Mouse (Mus musculus) cerebellum, adult 8-10 months (tissue): ENCODE data around the gene 1110065P20Rik.

Experiments used
- DNase-seq: peaks from one replicate; pipeline ENCODE4 v3.0.0; 2022

1110065P20Rik gene

DNA sequence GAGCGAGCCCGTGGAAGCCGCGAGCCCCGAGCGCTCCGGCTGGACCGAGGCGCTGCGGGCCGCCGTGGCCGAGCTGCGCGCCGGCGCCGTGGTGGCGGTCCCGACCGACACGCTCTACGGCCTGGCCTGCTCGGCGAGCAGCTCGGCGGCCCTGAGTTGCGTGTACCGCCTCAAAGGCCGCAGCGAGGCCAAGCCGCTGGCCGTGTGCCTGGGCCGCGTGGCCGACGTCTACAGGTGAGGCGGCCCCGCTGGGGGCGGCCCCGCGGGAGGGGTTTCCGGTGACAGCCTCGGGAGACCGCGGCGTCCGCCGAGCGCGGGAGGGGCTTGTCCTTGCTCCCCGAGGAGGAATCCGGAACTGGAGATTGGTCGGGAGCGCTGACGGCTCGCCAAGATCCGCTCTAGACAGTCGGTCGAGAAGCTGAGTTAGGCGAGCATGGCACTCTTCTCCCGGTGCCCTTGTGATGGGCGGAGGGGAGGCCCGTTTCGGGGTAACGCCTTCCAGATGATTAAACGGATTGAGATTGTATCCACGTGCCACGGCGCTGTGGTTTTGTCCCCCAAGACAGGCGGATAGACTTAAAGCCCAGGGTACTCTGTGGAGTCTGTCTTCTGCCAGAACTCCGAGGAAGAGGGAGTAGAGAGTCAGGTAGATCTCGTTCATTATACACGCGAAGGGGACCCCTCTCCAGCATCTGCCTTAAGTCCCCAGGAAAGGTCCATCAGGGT lies at the start of gene 1110065P20Rik:
TSS of gene 1110065P20Rik (minus strand) at position 264 of the 726 bp plus-strand sequence.
- DNase-seq = peak; percentile 64

DNA sequence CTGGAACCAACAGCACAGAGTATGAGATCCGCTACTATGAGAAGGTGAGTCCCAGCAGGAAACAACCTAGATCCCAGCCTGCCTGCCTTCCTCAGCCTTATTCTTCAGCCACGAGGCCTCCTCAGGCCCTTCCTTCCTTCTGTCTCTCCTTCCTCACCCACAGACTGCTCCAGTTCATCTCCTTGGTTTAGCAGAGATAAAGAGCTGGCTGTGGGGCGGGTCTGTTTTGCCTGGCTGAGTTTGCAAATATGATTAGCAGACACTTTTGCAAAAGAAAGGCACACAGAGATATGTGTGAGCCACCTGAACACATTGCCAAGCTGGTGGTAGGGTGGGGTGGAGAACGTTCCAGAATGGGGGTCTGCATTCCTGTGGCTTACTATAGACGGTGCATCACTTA lies 48.9 kb upstream of the 1110065P20Rik start:
- DNase-seq = no peak

DNA sequence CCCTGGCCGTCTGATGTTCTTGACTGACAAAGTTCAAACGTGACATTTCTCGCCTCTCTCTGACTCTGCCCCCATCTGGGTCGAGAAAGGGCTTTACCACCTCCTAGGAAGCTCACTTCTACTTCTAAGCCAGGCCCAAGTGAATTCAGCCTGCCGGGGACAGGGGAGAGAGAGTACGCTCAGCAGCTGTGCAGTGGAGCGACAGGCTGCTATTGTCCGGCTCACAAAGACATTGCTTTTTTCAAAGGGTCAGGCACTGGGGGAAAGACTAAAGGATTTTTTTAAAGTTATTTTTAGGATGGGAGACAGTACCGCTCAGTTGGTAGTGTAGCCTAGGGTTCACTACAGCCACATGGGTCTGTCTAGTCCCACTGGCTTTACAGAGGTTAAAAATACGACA lies 47.4 kb upstream of the 1110065P20Rik start:
- DNase-seq = no peak

DNA sequence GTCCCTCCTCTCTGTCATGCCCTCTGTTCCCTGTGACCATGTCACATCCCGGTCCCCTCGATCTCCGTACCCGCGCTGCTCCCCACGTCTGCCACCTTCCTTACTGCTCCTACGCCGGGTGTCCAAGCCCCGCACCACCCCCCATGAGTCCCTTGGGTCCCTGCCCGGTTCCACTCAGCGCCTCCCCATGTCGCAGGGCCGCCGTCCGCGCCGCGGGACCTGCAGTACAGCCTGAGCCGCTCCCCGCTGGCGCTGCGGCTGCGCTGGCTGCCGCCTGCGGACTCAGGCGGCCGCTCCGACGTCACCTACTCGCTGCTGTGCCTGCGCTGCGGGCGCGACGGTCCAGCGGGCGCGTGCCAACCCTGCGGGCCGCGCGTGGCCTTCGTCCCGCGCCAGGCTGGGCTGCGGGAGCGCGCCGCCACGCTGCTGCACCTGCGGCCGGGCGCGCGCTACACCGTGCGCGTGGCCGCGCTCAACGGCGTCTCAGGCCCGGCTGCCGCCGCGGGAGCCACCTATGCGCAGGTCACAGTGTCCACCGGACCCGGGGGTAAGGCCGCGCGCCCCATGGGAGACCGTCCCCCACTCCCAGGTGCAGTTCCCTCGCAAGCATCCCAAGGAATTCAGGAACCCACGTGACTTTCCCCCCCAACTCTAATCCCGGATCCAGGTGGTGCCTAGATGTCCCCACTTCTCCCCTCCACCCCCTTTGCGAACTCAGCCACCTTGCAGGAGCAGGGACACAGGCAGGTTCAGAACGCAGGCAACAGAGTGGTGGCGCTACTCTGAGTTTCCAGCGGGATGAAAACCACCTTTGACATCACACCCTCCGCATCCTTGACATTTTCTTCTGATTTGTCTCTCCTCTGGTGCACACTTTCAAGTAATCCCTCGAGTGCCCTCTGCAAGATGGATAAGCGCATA lies 43.8 kb upstream of the 1110065P20Rik start:
- DNase-seq = peak; percentile 75

DNA sequence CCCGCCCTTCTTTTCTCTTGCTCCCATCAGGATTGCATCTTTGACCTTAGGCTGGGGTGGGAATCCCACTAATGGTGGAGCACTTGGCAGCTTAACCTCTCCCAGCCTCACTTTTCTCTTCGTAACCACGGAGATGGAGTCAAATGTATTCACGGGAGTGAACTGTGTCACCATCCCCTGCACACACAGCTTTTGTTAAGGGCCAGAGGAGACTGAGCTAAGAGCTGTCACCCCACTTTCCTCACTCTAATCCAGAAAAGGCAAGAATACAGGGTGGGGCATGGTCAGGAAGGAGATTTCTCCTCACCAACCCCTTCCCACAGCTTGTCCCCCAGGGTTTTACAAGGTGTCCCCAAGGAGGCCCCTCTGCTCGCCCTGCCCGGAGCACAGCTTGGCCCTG lies 42.8 kb upstream of the 1110065P20Rik start:
- peak; percentile 17 for DNase-seq

DNA sequence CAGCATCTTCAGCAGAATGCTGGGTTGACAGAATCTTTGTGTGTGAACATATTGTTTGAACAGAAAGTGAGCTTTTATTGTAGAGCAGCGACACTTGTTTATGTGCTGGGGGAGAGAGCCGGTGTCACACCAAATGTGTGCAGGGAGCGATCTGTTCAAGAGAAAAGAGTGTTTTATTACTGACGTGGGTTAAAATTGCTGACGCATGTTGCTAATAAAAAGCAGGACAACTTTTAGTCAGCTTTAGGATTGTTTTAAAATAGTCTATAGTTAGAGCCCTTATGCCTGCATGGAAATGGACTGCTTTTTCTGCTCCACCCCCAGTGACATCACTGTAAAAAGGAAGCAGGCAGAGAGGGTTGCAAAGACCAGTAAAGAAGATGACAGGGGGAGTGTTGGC lies 39.8 kb upstream of the 1110065P20Rik start:
- DNase-seq = no peak

DNA sequence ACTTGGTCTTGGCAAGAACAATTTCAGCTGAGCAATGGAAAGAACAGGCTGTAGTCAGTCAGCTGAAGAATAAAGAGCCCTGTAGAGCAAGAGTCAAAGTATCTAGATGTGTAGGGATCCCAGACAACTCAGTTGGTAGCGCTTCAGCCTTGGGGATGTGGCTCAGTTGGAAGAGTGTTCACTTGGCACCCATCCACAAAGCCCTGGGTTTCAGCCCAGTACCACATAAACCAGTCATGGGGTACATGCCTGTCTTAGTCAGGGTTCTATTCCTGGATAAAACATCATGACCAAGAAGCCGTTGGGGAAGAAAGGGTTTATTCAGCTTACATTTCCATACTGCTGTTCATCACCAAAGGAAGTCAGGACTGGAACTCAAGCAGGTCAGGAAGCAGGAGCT lies 38.9 kb upstream of the 1110065P20Rik start:
- no peak for DNase-seq

DNA sequence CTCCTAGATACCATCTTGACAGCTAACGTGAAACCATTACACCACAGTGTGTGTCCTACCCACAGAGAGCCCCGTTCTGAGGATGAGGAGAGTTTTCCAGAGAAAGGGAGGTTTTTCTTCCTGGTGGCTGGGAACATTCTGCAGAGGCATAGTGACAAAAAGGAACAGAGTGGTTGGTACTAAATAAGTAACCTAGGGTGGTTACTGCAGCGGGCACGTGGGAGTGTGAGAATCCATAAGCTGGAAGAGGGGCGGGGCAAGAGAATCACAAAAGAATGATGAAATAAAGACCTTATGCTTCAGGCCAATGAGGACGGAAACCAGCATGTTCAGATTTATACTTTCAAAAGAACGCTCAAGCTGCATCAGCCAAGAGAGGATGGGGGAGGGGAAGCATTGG lies 37.7 kb upstream of the 1110065P20Rik start:
- no peak for DNase-seq

DNA sequence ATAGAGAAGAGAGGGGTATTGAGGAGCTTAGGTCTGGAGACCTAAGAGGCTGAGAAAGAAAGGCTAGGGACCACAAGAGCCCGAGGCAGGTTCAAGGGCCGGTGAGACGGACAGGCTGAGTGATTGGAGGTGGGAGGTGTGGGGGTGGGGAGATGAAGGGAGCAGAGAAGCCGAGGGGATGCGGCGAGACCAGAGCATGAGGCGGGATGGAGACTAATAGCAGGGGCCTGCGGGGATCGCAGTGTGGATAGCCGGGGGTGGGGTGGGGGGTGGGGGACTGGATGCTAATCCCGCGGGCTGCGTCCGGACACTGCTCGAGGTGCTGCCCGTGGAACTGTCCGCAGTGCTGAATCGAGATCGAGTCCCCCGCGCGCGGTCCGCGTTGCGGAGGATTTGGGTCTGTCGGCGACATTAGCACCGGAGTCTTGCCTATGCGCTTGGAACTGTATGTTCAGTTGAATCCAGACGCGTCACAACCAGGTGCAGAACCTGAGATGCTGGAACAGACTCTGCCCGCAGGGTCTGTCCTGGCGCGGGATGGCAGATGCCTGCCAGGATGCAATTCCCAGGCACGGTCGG lies 31.2 kb upstream of the 1110065P20Rik start:
- DNase-seq = no peak

DNA sequence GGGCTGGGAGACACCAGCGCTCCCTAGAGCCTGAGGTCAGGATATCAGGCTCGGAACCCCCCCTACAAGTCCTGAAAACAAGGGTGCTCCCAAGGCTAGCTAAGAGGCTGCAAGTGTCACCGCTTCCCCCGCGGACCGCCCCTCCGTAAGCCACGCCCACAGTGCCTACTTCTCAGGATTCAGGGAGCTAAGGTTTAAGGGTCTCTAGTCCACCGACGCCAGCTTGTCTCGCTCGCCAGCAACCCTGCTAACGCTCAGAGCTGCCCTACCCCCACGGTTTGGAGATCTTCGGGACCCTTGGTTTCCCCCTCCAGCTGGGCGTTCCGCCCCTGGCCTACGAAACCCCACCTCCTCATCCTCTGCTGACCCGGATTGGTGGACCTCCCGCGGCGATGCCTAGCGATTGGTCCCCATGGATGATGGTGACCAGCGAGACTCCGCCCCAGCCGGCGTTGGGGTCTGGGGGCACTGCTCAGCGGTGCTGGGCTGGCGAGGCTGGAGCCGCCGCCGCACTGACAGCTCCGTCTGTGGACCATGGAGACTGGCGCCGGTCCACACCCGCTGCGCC lies 30.4 kb upstream of the 1110065P20Rik start:
- peak; percentile 46 for DNase-seq

DNA sequence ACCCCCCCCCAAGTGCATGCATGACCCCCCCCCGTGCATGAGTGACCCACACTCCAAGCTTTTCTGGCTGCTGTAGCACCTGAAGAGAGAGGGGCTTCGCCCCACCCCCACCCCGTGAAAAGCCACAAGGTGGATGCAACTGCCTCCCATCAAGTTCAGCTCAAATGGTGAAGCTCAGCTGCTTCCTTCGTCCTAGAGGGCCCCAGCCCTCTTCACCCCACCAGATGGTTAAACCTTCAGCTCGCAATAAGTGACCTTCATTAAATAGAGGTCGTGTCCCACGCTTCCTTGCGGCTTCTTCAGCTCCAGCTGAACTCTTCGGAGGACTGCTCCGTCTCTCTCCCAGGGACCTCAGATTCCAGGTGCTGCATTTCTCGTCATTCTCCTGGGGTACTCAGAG lies 29.6 kb upstream of the 1110065P20Rik start, which contains the start of gene Epha10:
TSS of gene Epha10 (plus strand) at position 301 of the 400 bp plus-strand sequence.
- DNase-seq = no peak

DNA sequence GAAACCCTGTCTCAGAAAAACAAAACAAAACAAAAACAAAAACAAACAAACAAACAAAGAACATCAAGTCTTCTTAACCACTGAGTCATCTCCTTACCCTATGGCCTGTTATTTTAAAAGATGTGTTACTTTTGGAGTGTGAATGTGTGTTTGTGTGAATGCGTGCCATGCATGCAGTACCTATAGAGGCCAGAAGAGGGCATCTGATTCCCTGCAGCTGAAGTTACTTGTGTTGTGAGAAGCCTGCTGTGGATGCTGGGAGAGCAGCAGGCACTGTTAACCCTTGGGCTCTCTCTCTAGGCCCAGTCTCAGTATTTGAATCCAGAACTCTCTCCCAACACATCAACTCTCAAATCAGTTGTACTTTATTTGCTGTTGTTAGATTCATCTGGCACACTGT lies 21.7 kb upstream of the 1110065P20Rik start:
- no peak for DNase-seq

DNA sequence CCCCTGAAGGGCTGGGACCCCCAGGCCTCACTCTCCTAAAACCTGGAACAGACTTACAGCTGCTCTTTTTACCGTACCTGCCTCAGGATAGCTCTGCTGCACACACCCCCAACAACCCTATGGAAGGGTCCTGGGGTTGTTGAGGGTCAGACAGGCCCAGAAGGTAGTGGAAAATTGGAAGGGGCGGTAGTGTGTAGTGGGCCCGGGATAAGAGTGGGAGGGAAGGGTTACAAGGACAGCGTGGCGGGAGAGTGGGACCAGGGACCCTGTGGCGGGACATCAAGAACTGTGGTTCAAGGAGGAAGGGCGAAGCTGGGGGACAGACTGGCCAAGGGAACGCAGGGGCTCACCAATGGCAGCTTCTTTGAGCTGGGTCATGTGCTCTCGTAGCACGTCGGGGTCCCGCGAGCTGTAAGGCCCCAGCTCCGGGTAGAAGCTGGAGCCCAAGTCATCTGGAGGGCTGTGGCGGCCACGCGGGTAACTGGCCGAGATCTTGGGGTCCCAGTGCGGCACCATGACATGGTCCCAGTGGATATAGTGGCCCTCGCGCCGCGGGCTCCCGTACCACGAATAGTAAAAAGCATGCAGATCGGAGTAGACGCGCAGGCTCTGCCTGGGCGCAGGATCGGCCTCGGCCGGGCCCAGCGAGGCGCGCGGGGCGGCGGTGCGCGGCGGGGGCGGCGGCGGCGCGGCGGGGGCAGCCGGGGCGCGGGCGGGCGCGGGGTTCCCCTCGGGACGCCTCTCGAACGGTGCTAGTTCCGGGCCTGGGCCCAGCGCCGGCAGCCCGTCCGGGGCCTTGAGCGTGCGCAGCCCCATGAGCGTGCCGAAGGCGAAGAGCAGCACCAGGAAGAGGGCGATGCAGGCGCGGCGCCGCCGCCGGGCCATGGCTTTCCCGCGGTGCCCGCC lies 10.5 kb upstream of the 1110065P20Rik start, which contains the start of gene Maneal:
TSS of gene Maneal (minus strand) at position 889 of the 906 bp plus-strand sequence.
- DNase-seq = no peak

DNA sequence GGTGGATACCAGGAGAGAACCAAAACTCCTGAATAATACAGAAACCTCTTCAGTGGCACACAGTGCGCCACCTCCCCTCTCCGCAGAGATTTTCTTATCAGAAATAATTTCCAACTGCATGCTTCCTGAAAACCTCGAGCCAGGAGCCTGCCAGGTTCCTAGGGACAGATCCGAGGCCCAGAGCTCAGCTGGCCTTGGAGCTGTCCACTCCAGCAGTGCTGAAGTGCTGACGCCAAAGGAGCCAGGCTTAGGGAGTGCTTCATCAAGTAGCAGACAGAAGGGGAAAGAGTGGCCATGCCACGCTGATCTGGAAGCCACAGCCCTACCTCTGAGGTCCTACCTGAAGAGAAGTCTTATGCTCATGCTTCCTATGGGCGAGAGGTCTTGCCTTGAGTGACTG lies 9.4 kb upstream of the 1110065P20Rik start:
- DNase-seq = no peak

DNA sequence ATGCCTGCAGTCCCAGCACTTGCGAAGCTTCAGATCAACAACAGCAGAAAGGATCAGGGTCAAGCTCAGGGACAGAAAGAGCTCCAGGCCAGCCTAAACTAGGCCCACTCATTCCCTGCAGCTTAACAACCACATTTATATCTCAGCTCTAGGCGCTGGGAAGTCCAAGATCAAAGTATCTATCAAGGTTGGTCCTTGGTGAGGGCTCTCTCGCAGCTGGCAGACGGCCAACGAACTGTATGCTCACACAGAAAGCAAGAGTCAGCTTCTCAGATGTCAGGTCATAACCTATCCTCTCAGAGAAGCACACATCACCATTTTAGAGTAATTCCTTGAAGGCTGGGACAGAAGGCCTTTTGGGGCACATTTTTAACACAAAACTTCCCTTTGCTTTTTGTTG lies 7.4 kb upstream of the 1110065P20Rik start:
- DNase-seq = no peak

DNA sequence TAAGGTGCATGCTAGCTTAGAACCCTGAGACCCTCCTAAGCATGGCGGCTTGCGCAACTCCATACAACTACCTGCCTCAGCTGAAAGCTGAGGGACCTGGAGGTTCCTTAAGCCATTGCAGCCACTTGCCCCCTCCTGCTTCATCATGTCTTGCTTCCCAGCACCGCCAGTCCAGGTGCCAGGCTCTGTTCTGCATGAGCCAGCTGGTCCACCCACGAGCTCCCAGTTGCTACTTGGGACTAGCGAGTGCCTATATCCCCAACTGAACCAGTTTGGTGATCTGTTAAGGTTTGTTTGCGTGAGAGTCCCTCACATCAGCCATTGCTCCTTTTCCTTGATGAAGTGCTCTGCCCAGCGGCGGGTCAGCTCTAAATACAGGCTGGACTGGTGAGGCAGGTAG lies 5.3 kb upstream of the 1110065P20Rik start:
- DNase-seq = no peak

DNA sequence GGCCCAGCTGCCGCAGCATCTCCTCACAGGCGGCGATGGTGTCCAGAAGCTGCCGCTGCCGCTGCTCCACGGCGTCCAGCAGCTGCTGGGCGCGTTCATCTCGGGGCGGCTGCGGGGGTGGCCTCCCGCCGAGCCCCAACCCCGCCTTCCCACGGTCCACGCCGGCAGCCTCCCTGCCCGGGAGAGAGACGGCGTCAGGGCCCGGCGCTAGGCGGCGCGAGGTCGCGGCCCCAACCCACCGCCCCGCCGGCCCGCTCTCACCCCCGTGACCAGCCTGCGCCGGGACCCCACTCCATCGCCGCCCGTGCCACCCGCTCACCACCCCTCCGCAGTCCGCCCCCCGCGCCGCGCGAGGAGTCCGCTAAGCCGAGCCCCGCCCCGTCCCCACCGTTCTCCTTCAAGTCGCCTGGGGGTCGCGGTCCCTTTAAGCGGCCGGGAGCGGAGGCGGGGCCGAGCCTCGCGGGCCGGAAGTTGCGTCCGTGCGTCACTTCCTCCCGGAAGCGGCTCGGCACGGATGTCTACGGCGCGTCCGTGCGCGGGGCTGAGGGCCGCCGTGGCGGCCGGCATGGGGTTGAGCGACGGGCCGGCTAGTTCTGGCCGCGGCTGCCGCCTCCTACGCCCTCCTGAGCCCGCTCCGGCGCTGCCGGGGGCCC lies 609 bp downstream of the 1110065P20Rik start, which contains the start of gene Yrdc:
TSS of gene Yrdc (plus strand) at position 419 of the 653 bp plus-strand sequence.
- peak; percentile 93 for DNase-seq

DNA sequence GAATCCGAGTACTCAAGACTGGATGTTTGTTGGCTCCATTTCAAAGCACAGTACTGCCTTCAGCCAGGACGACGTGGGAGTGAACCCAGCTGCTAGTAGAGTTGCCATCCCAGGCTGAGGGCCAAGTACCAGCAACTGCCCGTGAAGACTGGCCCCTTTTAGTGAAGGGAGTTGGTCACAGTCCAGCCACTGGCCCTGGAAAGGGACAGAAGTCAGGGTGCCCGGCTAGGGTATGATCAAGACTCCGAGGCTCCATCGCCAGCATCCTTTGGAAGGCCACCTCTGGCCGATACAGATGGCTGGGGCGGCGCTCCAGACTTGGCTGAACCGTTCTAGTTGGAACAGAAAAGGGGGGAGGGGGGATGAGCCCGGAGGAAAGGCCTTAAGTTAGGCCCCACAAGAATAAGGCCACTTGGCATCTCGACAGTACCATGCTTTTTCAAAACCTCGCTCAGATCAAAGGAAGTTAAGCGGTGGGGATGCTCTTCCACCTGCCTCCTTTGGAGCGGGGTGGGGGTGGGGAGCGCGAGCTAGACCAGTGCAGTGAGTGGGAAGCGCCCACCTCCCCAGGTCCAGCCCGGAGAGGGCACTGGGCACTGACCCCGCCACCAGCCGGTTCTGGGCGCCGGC lies 1.2 kb downstream of the 1110065P20Rik start:
- peak; percentile 57 for DNase-seq

DNA sequence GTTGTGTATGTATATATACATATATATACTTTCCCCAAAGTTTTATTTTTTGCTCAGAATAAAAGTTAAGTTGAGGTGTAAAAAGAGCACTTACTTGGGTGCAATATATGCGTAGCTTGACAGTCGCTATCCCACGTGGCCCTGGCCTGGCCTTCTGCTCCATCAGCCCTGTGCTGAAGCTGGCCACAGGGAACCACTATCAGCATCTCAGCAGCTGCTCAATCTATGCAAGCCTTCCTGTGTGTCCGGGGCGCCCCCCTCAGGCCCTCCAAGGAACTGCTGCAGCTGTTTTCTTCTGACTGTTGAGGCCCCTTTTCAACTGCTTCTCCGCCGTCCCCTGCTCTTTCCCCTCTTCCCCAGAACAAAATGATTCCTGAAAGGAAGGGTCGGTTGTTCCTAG lies 3.4 kb downstream of the 1110065P20Rik start:
- DNase-seq = peak; percentile 86

DNA sequence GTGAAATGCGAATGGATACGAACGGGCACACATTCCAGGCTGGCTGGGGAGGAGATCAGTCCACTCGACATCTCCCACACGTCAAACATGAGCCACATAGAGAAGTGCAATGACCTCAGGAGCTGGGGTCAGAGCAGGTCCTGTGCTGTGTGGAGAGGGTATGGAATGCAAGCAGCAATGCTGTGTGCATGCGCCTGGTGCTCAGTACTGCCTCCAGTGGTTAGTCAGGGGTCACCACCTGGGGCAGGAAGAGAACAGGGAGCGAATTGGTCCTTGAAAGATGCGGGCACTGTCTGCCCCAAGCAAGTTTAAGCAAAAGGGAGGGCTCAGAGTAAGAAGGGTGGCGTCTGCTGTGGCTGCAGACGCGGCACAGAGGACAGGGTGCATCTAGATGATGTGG lies 7.5 kb downstream of the 1110065P20Rik start:
- DNase-seq = no peak

DNA sequence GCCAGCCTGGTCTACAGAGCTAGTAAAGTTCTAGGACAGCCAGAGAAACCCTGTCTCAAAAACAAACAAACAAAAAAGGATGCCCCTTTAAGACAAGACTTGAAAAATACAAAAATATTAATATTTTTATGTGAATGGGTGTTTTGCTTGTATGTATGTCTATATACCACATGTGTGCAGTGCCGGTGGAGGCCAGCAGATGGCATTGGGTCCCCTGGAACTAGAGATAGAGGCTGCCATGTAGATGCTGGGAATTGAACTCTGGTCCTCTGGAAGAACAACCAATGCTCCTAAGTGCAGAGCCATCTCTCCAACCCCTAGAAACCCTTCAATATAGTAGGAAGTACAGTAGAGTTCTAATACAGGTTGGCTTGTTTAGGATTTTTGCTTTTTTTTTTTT lies 10.0 kb downstream of the 1110065P20Rik start:
- DNase-seq = no peak
